Mouse (Mus musculus) liver, embryonic 14.5 days (tissue): ENCODE measurements around the gene Ank2. TPM values are rescaled to one million over a fixed set of nuclear protein-coding genes. Genes with fewer than 3 reads are reported as not detected.

Experiments
- ATAC-seq: fragments of 200-750 bp; cut with Nextera tagmentation; 2 replicates; pipeline ENCODE4 v1.8.0; 2017; ENCODE audit warnings: moderate number of reproducible peaks, mild to moderate bottlenecking, moderate library complexity; ENCODE audit not compliant: insufficient read depth
- DNase-seq, 3 experiments: peaks; one replicate each; pipeline ENCODE4 v3.0.0-alpha.2; 2012 to 2013; ENCODE audit warnings: low read depth in 3 of 3, low spot score in 3 of 3
- H3K27ac ChIP-seq: fragments of 300-500 bp; sonication (generic); 2 replicates; pipeline ENCODE4 v1.5.1; 2014; ENCODE audit warnings: moderate library complexity, mild to moderate bottlenecking, control low read depth, inconsistent platforms
- H3K27me3 ChIP-seq: fragments of 300-500 bp; sonication (generic); 2 replicates; pipeline ENCODE4 v1.6.1; 2014; ENCODE audit warnings: mild to moderate bottlenecking, low read length, moderate library complexity; ENCODE audit not compliant: control insufficient read depth, insufficient read depth
- H3K36me3 ChIP-seq: fragments of 300-500 bp; sonication (generic); replicated peaks from 2 replicates; pipeline ENCODE4 v1.6.1; 2014; ENCODE audit warnings: low read depth; ENCODE audit not compliant: control insufficient read depth, insufficient read depth
- H3K4me1 ChIP-seq, 2 experiments: fragments of 200-500 bp in 1 of 2; fragments of 300-500 bp in 1 of 2; sonication (generic) in 1 of 2; replicated peaks; 2 replicates each; pipeline ENCODE4 v1.6.1; 2012 to 2014; ENCODE audit warnings: antibody characterized with exemption in 1 of 2, inconsistent platforms in 1 of 2, low read length in 1 of 2; ENCODE audit not compliant: control insufficient read depth in 2 of 2, insufficient read depth in 2 of 2
- H3K4me2 ChIP-seq: fragments of 300-500 bp; sonication (generic); 2 replicates; pipeline ENCODE4 v1.6.1; 2014; ENCODE audit warnings: low read depth, mild to moderate bottlenecking, control low read depth, moderate library complexity
- H3K4me3 ChIP-seq, 2 experiments: fragments of 200-500 bp in 1 of 2; fragments of 300-500 bp in 1 of 2; sonication (generic) in 1 of 2; 2 replicates each; pipeline ENCODE4 v1.5.1; 2012 to 2014; ENCODE audit warnings: low read depth in 2 of 2, low read length in 2 of 2, mild to moderate bottlenecking in 2 of 2, control low read depth in 1 of 2, inconsistent platforms in 1 of 2, moderate library complexity in 1 of 2; ENCODE audit not compliant: insufficient read depth in 1 of 2
- H3K9ac ChIP-seq: fragments of 300-500 bp; sonication (generic); replicated peaks from 2 replicates; pipeline ENCODE4 v1.6.1; 2014; ENCODE audit warnings: mild to moderate bottlenecking, control low read depth, moderate library complexity
- H3K9me3 ChIP-seq: fragments of 300-500 bp; sonication (generic); 2 replicates; pipeline ENCODE4 v1.6.1; 2016; ENCODE audit warnings: low read length, mixed read lengths; ENCODE audit not compliant: control insufficient read depth
- CTCF ChIP-seq: IDR thresholded peaks from 2 replicates; pipeline ENCODE4 v1.5.1; 2016; ENCODE audit warnings: antibody characterized with exemption, low read depth, control low read depth
- EP300 ChIP-seq: IDR thresholded peaks from 2 replicates; pipeline ENCODE4 v1.6.1; 2016; ENCODE audit warnings: antibody characterized with exemption, low read depth
- WGBS: fragments of 180-500 bp; shearing (Covaris S2); extraction: QIAGEN DNeasy Blood & Tissue Kit; methylation state at CpG from one replicate; pipeline ENCODE4 v1.1.7; 2014; ENCODE audit not compliant: insufficient replicate concordance; 5-methylcytosine and 5-hydroxymethylcytosine counted together
- polyA plus RNA-seq, 2 experiments: library from polyadenylated mRNA; depleted of rRNA in 1 of 2; stranded (reverse) in 1 of 2; unstranded in 1 of 2; fragments of >200 nt; fragmentation: Nextera tagmentation in 1 of 2; extraction: Ambion mirVana in 1 of 2; gene quantifications; 2 replicates each; pipeline versions ENCODE4 v1.2.1 to v1.2.3; 2012 to 2014

Ank2 gene
- polyA plus RNA-seq, 2 experiments, result 4.8 to 5.2 TPM

- no peak overlapping the region for H3K4me3 ChIP-seq
- H3K27me3 ChIP-seq, result no peaks in the 10 kb centered on the region
- no peaks in the 10 kb centered on the region for H3K4me1 ChIP-seq
- H3K9ac ChIP-seq, result no peak overlapping the region
- H3K9me3 ChIP-seq, result no peaks in the 10 kb centered on the region
- H3K36me3 ChIP-seq, result no peaks in the 10 kb centered on the region
- no peak for DNase-seq
- no peak for TF ChIP-seq EP300
- TF ChIP-seq CTCF, result no peak
- no peak overlapping the region for H3K27ac ChIP-seq
- no peak for ATAC-seq
- no peak overlapping the region for H3K4me2 ChIP-seq
- 74% methylated on average over 4 of the region's 4 CpGs for WGBS
Measured at GRCm38 (mm10) chr3:127093631-127094030, 405.5 kb downstream of the Ank2 start.

- H3K4me3 ChIP-seq, result no peak overlapping the region
- no peaks in the 10 kb centered on the region for H3K36me3 ChIP-seq
- H3K27ac ChIP-seq, result no peak overlapping the region
- no peaks in the 10 kb centered on the region for H3K27me3 ChIP-seq
- ATAC-seq (no peak), DNase-seq (no peak)
- no peak overlapping the region for H3K4me2 ChIP-seq
- 69% methylated on average over 1 of the region's 1 CpGs for WGBS
- no peak for TF ChIP-seq CTCF
- no peak for TF ChIP-seq EP300
- no peaks in the 10 kb centered on the region for H3K9me3 ChIP-seq
- H3K9ac ChIP-seq, result no peak overlapping the region
- H3K4me1 ChIP-seq, result no peaks in the 10 kb centered on the region
Measured at GRCm38 (mm10) chr3:127087574-127087973, 411.6 kb downstream of the Ank2 start.

- Histone ChIP-seq H3K27me3 (no peaks in the 10 kb centered on the region), H3K36me3 (no peaks in the 10 kb centered on the region)
- TF ChIP-seq CTCF, result no peak
- TF ChIP-seq EP300, result no peak
Measured at GRCm38 (mm10) chr3:127086834-127087506, 412.2 kb downstream of the Ank2 start.

GRCm38 (mm10) chr3:127077369-127077768, 421.8 kb downstream of the Ank2 start:
- no peak overlapping the region for H3K27ac ChIP-seq
- H3K4me2 ChIP-seq, result no peak overlapping the region
- no peaks in the 10 kb centered on the region for H3K36me3 ChIP-seq
- TF ChIP-seq CTCF, result no peak
- TF ChIP-seq EP300, result no peak
- no peak for ATAC-seq
- WGBS, result 64% methylated on average over 5 of the region's 5 CpGs
- no peaks in the 10 kb centered on the region for H3K27me3 ChIP-seq
- H3K9ac ChIP-seq, result no peak overlapping the region
- H3K9me3 ChIP-seq, result no peaks in the 10 kb centered on the region
- no peaks in the 10 kb centered on the region for H3K4me1 ChIP-seq
- no peak overlapping the region for H3K4me3 ChIP-seq
- no peak for DNase-seq

More at GRCm38 (mm10) chr3:127086834-127087506, 412.2 kb downstream of the Ank2 start:
- no peak overlapping the region for H3K4me2 ChIP-seq
- no peak overlapping the region for H3K27ac ChIP-seq
- WGBS, result 43% methylated on average over 3 of the region's 3 CpGs
- no peaks in the 10 kb centered on the region for H3K9me3 ChIP-seq
- no peak overlapping the region for H3K4me3 ChIP-seq
- no peak overlapping the region for H3K9ac ChIP-seq
- no peaks in the 10 kb centered on the region for H3K4me1 ChIP-seq
- no peak for ATAC-seq
- DNase-seq, result no peak

- Histone ChIP-seq H3K27me3 (no peaks in the 10 kb centered on the region), H3K27ac (no peak overlapping the region), H3K4me3 (no peak overlapping the region), H3K36me3 (no peaks in the 10 kb centered on the region), H3K9me3 (no peaks in the 10 kb centered on the region), H3K4me2 (no peak overlapping the region), H3K4me1 (no peaks in the 10 kb centered on the region), H3K9ac (no peak overlapping the region)
- ATAC-seq, result no peak
- DNase-seq, result no peak
- TF ChIP-seq EP300 (no peak), CTCF (no peak)
- 49% methylated on average over 8 of the region's 8 CpGs for WGBS
Measured at GRCm38 (mm10) chr3:127075531-127076280, 423.4 kb downstream of the Ank2 start.
